Mouse (Mus musculus) spleen, postnatal 4 days (tissue): ENCODE measurements around the gene Gm10256.
"Not testable (repeated sequence)": the region's sequence is repeated elsewhere in the genome, so short reads cannot be mapped to it uniquely, and the experiment has no call there.

ENCODE experiments used
- DNase-seq, 2 experiments: peaks; one replicate each; pipeline ENCODE4 v3.0.0; 2022; ENCODE audit warnings: low spot score in 2 of 2

Gene Gm10256

GRCm38 (mm10) chrY:2830380-2830779, at the start of gene Gm10256, which contains the start of gene Rbmy:
Gm10256 (plus strand) TSS chrY:2830699.
Rbmy (plus strand) TSS chrY:2830680.
- DNase-seq: not testable (repeated sequence)

GRCm38 (mm10) chrY:2796105-2796504, 34.4 kb upstream of the Gm10256 start, which contains the start of gene Gm4064:
Gm4064 (minus strand) TSS chrY:2796205.
- not testable (repeated sequence) for DNase-seq

- DNase-seq: not testable (repeated sequence)
Observed at GRCm38 (mm10) chrY:2900689-2901088, 70.2 kb downstream of the Gm10256 start, which contains the start of gene Gm10352. Gm10352 (plus strand) TSS chrY:2900989.
